Mouse (Mus musculus) forebrain, embryonic 13.5 days (tissue): ENCODE results near the gene Tmem273. TPM values are rescaled to one million over a fixed set of nuclear protein-coding genes. Genes with fewer than 3 reads are reported as not detected.

Experiments
- polyA plus RNA-seq: library from polyadenylated mRNA; unstranded; fragments of >200 nt; fragmentation: Nextera tagmentation; extraction: Ambion mirVana; gene quantifications from 2 replicates; pipeline ENCODE4 v1.2.1, GENCODE M21; 2015

Gene Tmem273
- polyA plus RNA-seq, 1 experiment from 2014 or later: 0.36 TPM

Other genes starting within 250 kb of the Tmem273 start
- 0.22 and 0.54 TPM in 2 replicates for gene Prrxl1, start 186.6 kb upstream of the Tmem273 start, polyA plus RNA-seq
- gene 3425401B19Rik, start 100.7 kb upstream of the Tmem273 start, polyA plus RNA-seq: not detected in 2 replicates
- gene Fam170b, start 48.0 kb downstream of the Tmem273 start, polyA plus RNA-seq: not detected in 2 replicates
- gene Vstm4, start 70.8 kb downstream of the Tmem273 start, polyA plus RNA-seq: 3.7 and 4.2 TPM in 2 replicates
- gene Lrrc18, start 205.4 kb downstream of the Tmem273 start, polyA plus RNA-seq: 0.25 TPM in 1 of 2 replicates, not detected in the other